Mouse (Mus musculus) heart, postnatal 25 days (tissue): Measurements from ENCODE around the gene Avp. TPM values are rescaled to one million over a fixed set of nuclear protein-coding genes. Genes with fewer than 3 reads are reported as not detected.

ENCODE experiments used
- DNase-seq: peaks from one replicate; pipeline ENCODE4 v3.0.0; 2022; ENCODE audit warnings: low spot score
- intact Hi-C: fragments of 180-260 bp; cut with DNase I; formaldehyde crosslinking; loops from one replicate; pipeline ENCODE4 v1.15.1; 2025
- total RNA-seq, 2 experiments: library from RNA; stranded (reverse); gene quantifications; 2 replicates each; pipeline ENCODE4 v1.2.3; 2021

Avp gene
- total RNA-seq = 1 to 10 TPM; 2.1 to 2.7 TPM

DNA sequence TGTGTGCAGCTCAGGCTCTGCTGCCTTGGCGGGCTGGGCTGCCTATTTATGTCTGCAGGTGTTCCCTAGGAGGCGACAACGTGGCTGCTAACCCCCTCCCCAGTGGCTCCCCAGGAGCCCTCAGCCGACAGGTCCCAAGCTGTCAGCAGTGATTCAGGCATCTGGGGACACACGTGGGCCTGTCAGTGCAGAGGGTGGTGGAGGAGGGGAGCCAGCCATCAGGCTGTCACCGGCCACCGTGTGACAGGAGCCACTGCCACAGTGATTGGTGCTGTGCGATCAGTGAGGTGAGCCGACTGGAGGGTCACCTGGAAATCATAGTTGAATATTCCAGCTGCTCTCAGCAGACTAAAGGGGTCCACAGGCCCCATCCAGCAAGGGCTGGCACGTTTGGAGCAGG lies at the start of gene Avp:
TSS of gene Avp (minus strand) at position 3 of the 400 bp plus-strand sequence.
- no peak for DNase-seq
- intact Hi-C loops = no loop called here

- peak; percentile 72 for DNase-seq
- intact Hi-C loops = no loop called here
Measured at GRCm38 (mm10) chr2:130629839-130630203, 47.5 kb upstream of the Avp start, which contains the start of the genes Fastkd5 and Ubox5. Gene Fastkd5 (minus strand): TSS chr2:130630027. Gene Ubox5 (minus strand): TSS chr2:130630038.

DNA sequence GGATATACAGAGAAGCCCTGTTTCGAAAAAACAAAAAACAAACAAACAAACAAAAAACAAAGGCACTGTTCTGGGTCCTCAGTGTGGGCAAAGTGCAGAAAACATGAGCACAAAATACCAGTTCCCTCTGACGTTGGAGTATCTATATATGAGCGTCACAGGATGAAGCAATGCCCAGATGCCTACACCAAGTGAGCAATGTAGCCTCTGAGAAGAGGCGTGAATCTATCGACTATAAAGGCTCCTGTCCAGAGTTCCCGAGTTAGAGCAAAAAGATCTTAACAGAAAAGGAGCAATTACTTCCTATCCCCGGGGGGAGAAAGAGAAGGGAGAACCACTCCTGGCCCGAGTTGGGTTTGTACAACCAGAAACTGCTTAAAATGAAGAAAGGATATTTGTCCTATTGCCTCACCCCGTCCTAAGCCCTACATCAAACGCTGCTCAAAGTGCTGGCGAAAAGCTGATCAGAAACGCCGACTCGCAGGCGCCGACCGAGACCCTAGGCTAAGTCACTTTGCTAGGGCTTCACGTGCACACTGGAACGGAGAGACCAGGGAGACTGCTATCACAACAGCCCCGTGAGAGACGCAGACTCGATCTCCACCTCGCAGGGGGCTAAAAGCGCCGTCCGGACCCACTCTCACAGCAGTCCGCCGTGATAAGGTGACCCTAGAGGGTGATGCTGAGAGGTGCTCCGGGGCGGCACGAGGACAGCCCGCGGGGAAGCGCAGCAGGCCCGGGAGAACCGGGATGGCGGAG lies 46.9 kb upstream of the Avp start:
- no peak for DNase-seq
- intact Hi-C loops = no loop called here

DNA sequence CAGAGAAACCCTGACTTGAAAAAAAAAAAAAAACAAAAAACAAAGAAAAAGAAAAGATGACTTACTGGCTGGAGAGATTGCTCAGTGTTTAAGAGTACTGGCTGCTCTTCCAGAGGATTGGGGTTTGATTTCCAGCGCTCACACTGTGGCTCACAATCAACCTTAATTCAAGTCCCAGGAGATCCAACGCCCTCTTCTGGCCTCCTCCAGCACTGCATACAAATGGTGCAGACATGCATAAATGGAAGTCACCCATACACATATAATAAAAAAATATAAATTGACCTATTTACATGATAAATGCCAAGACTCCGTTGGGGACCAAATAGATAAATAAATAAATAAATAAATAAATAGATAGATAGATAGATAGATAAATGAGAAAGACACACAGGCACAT lies 46.1 kb upstream of the Avp start:
- intact Hi-C loops = no loop called here
- no peak for DNase-seq

- no peak for DNase-seq
- intact Hi-C loops = no loop called here
Measured at GRCm38 (mm10) chr2:130618972-130619371, 36.6 kb upstream of the Avp start.

- no peak for DNase-seq
- intact Hi-C loops = no loop called here
Measured at GRCm38 (mm10) chr2:130613091-130613490, 30.7 kb upstream of the Avp start.

DNA sequence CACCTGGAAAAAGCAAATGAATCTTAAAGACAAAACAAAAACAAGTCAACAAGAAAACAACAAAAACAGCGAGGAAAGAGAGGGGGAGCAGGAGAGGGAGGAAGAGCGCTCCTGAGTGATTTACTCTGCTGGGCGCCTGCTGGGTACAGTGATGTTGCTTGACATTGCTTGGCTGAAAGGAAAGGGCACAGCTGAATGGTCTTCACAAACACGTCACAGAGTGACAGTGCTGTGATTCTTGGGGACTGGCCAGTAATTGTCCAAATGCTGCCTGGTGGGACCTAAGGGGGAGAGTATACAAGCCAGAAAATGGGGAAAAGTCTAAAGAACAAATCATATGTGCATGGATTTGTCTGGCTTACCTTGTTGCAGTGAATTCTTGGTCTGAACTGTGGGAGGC lies 19.8 kb upstream of the Avp start:
- intact Hi-C loops = no loop called here
- no peak for DNase-seq

- intact Hi-C loops = loop anchor here (5.0 kb wide), 1 partner anchor 36 kb away; the partner anchor contains the start of gene Mrps26
- DNase-seq = no peak
Measured at GRCm38 (mm10) chr2:130598399-130598798, 16.0 kb upstream of the Avp start.

- no peak for DNase-seq
- intact Hi-C loops = loop anchor here (5.0 kb wide), 1 partner anchor 35 kb away; the partner anchor contains the start of gene Mrps26
Measured at GRCm38 (mm10) chr2:130597601-130598010, 15.3 kb upstream of the Avp start.

DNA sequence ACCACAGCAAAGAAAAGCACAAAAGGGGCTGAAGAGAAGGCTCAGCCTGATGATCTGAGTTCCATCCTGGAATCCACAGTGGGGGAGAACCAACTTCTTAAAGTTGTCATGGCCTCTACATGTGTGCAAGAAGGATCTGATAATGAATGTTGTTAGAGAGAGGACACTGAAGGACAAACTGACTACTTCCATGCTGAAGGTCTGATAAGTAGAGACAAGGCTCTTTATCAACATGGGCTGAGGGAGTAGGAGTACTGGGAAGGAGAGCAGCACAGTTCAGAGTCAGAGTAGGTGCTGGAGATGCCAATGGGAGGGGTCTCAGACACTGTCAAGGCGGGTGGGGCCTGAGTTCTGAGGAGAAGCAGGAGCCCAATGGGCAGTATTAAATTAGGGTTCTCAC lies 13.2 kb upstream of the Avp start:
- no peak for DNase-seq
- intact Hi-C loops = loop anchor here (5.0 kb wide), 1 partner anchor 33 kb away; the partner anchor contains the start of gene Mrps26

GRCm38 (mm10) chr2:130591016-130591415 lies 8.7 kb upstream of the Avp start:
- no peak for DNase-seq
- intact Hi-C loops = no loop called here

DNA sequence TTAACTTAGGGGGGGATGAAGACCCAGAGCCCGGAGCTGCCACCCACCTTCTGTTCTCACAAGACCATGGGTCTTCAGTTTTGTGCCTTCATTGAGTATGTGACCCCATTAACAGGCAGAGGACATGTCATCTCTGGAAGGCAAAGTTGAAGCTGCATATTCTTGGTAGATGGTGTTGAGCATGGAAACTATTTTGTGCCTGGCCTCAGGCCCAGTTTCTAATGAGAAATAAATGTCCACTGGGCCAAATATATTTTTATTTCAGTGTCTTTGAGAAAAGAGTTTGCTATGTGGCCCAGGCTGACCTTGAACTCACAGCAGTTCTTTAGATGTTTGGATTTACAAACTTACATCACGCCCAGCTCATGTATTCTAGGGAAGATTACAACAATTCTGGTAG lies 7.4 kb upstream of the Avp start:
- intact Hi-C loops = no loop called here
- DNase-seq = no peak

DNA sequence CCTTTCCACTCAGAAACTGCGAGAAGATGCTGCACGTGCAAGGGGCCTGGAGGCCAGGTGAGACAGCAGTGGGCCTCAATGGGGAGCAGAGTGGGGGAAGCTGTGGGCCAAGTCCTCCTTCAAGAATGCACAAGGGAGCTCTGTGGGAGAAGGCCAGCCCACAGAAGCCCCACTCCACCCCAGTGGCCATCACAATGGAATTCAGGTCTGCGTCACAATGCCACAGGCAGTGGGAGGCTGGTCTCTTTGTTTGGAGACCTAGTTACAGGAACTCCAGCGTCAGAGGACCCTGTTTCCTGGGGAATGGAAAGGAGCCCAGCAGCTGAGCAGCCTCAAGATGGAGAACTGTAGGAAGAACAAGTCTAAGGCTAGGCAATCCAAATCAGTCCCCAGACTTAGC lies 6.8 kb upstream of the Avp start:
- DNase-seq = no peak
- intact Hi-C loops = no loop called here

DNA sequence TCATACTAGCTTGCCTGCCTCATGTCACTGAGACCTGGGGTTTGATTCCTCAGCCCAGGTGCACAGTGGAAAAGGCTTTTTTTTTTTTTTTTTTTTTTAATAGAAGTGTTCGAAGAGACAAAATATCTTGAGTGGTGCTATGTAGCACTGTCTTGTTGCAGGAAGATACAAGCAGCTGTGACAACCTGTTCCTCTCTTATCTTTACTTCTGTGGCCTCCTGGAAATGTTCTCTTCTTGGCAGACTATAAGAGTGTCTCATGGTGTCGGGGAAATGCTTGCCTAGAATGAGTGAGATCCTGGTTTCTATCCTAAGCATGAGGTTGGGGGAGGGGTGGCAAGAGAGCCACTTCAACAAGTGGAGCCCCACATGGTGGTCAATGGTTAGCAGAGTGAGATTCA lies 6.0 kb upstream of the Avp start:
- no peak for DNase-seq
- intact Hi-C loops = no loop called here

DNA sequence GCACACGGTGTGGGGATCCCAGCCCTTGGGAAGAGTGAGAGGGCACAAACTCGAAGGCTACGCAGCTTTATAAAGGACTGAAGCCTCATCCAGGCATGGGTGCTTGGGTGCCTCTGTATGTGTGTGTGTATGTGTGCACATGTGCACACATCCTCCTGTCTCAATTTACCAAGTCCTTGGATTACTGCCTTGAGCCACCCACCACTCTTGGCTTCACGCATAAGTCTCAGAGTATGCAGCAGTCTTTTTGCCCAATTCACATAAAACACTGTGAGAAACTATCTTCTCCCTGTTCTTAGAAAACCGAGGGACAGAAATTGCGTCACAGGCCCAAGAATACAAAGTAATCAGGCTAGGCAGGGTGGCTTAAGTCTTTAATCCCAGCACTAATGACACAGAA lies 3.7 kb upstream of the Avp start:
- DNase-seq = no peak

DNA sequence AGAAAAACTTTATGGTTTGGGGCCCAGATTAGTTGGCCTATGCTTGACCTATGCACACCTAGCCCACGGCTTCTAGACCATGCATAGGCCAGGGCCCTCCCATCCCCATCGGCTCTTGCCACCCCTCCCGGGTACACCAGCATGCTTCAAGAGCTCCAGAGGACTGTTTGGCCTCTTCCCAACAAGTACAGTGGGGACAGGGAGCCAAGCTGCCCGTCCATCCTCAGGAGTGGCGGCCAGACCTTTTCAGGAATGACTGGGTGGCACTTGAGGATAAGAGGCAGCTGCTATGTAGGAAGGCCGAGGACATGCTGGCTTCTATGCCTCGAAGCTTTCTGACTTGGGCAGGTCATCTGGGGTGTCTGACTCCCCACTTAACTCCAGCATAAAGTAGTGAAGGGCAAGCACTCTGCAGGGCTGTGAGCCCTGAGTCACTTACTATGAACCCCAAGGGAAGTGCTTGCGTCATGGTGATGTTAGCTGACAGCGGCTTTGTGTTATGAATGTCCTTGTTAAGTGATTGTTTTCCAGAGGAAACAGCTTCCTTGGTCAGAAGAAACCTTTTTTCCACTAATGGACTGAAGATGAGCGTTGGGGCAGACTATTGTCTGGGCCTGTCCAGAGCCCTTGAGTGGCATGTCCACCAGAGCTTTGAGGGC lies 1.7 kb upstream of the Avp start:
- intact Hi-C loops = no loop called here
- DNase-seq = no peak

More for the DNA sequence above, 3.7 kb upstream of the Avp start:
- intact Hi-C loops = no loop called here

DNA sequence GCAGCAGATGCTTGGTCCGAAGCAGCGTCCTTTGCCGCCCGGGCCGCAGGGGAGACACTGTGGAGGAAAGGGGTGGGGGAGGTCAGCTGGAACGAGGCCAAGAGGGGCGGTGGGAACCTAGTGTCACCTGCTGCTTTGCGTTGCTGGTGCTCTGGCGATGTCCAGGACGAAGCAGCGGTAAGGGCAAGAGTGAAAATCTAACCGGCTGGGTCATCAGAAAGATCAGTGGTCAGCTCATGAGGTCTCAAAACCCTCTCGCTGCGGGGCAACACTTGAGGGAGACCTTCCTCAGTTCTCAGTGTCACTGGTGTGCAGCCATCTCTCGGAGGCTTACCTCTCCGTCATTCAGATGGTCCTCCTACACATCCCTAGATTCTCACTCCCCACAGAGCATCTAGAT lies 1.2 kb downstream of the Avp start:
- DNase-seq = no peak
- intact Hi-C loops = no loop called here

- intact Hi-C loops = no loop called here
- no peak for DNase-seq
Measured at GRCm38 (mm10) chr2:130579791-130580190, 2.6 kb downstream of the Avp start.

GRCm38 (mm10) chr2:130578148-130578547 lies 4.2 kb downstream of the Avp start:
- DNase-seq = no peak
- intact Hi-C loops = no loop called here

- intact Hi-C loops = no loop called here
- no peak for DNase-seq
Measured at GRCm38 (mm10) chr2:130577632-130578031, 4.7 kb downstream of the Avp start.

- DNase-seq = no peak
- intact Hi-C loops = no loop called here
Measured at GRCm38 (mm10) chr2:130577021-130577420, 5.3 kb downstream of the Avp start.
